Mouse (Mus musculus) 3134 (cell line): ENCODE measurements around the gene Fxyd5.

Source experiments
- DNase-seq: peaks from one replicate; pipeline ENCODE4 v3.0.0-alpha.2; 2011; ENCODE audit warnings: low spot score; ENCODE audit not compliant: insufficient read length; ENCODE audit errors: extremely low read depth

The Fxyd5 gene

GRCm38 (mm10) chr7:31063074-31063560, 20.8 kb upstream of the Fxyd5 start:
- DNase-seq = peak; percentile 47

GRCm38 (mm10) chr7:31060621-31061010, 18.3 kb upstream of the Fxyd5 start:
- no peak for DNase-seq

GRCm38 (mm10) chr7:31059919-31060620, 17.8 kb upstream of the Fxyd5 start:
- DNase-seq = no peak

GRCm38 (mm10) chr7:31059108-31059507, 16.8 kb upstream of the Fxyd5 start, which contains the start of gene Lgi4:
Gene Lgi4 (plus strand): TSS chr7:31059342.
- peak; percentile 62 for DNase-seq

GRCm38 (mm10) chr7:31058211-31058610, 15.9 kb upstream of the Fxyd5 start:
- DNase-seq = no peak

GRCm38 (mm10) chr7:31057730-31058129, 15.4 kb upstream of the Fxyd5 start:
- DNase-seq = no peak

- no peak for DNase-seq
Measured at GRCm38 (mm10) chr7:31057071-31057470, 14.8 kb upstream of the Fxyd5 start, which contains the start of gene Fxyd1. Gene Fxyd1 (minus strand): TSS chr7:31057199.

GRCm38 (mm10) chr7:31056448-31056847, 14.2 kb upstream of the Fxyd5 start:
- DNase-seq = no peak

- no peak for DNase-seq
Measured at GRCm38 (mm10) chr7:31055883-31056282, 13.6 kb upstream of the Fxyd5 start.

GRCm38 (mm10) chr7:31055354-31055824, 13.1 kb upstream of the Fxyd5 start:
- peak; percentile 48 for DNase-seq

GRCm38 (mm10) chr7:31054661-31055320, 12.5 kb upstream of the Fxyd5 start:
- DNase-seq = no peak

GRCm38 (mm10) chr7:31053882-31054447, 11.7 kb upstream of the Fxyd5 start:
- no peak for DNase-seq

GRCm38 (mm10) chr7:31052636-31053434, 10.6 kb upstream of the Fxyd5 start:
- DNase-seq = no peak

- DNase-seq = no peak
Measured at GRCm38 (mm10) chr7:31052251-31052635, 10.0 kb upstream of the Fxyd5 start.

- DNase-seq = no peak
Measured at GRCm38 (mm10) chr7:31051321-31052021, 9.2 kb upstream of the Fxyd5 start, which contains the start of gene Fxyd7. Gene Fxyd7 (minus strand): TSS chr7:31051467.

- DNase-seq = no peak
Measured at GRCm38 (mm10) chr7:31050921-31051320, 8.6 kb upstream of the Fxyd5 start.

- no peak for DNase-seq
Measured at GRCm38 (mm10) chr7:31050487-31050886, 8.2 kb upstream of the Fxyd5 start.

- no peak for DNase-seq
Measured at GRCm38 (mm10) chr7:31049846-31050281, 7.6 kb upstream of the Fxyd5 start.

GRCm38 (mm10) chr7:31049135-31049845, 7.0 kb upstream of the Fxyd5 start:
- no peak for DNase-seq
